Mouse (Mus musculus): ENCODE results near the gene Smad3. TPM values are rescaled to one million over a fixed set of nuclear protein-coding genes. Genes with fewer than 3 reads are reported as not detected.

Smad3 gene
- polyA plus RNA-seq, 1 experiment from 2014 or later: 9.7 TPM

DNA sequence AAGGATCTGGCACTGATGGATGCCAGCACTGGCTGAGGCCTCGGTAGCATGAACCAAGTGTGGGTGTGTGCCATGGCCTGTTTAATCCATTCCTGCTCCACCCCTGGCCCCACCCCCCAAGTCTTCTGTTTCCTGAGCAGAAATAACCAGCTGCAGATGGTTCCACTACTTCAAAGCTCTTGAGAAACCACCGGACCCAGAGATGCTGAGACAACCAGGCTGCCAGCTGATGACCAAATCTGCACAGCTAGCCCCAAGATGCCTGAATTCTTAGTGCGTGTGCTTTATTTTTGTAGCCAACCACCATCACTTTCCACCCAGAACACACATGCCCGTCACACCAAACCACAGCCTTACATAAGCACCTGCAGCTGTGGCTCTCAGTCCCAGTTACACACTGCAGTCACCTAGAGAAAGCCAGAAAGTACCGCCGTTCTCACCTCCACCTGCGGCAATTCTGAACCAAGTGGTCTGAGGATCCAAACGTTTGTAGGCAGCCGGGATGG lies 20.3 kb downstream of the Smad3 start:
- 74% methylated on average over 9 of the region's 9 CpGs for WGBS (ENCODE audit: insufficient replicate concordance)
- H3K4me3 ChIP-seq (ENCODE audit: low read depth, low read length): no peak overlapping the region
- H3K9me3 ChIP-seq (replicated peaks; ENCODE audit: control insufficient read depth, low read length): no peaks in the 10 kb centered on the region
- no peaks in the 10 kb centered on the region for H3K27me3 ChIP-seq (ENCODE audit: control insufficient read depth, insufficient read depth, low read length)
- no peaks in the 10 kb centered on the region for H3K36me3 ChIP-seq (ENCODE audit: control insufficient read depth, insufficient read depth, low read length)
- peaks cover 73% of the 10 kb centered on the region for H3K4me1 ChIP-seq (ENCODE audit: control insufficient read depth, insufficient read depth, low read length)
- H3K4me2 ChIP-seq: no peak overlapping the region
- H3K27ac ChIP-seq (ENCODE audit: low read depth, low read length): no peak overlapping the region
- H3K9ac ChIP-seq (ENCODE audit: low read depth, low read length): no peak overlapping the region
- no peak for ATAC-seq (replicated peaks; ENCODE audit: insufficient number of reproducible peaks, low FRiP score, low TSS enrichment)

- no peak overlapping the region for H3K9ac ChIP-seq (ENCODE audit: low read depth, low read length)
- no peak for ATAC-seq (replicated peaks; ENCODE audit: insufficient number of reproducible peaks, low FRiP score, low TSS enrichment)
- H3K4me1 ChIP-seq (ENCODE audit: control insufficient read depth, insufficient read depth, low read length): peaks cover 58% of the 10 kb centered on the region
- 80% methylated on average over 8 of the region's 8 CpGs for WGBS (ENCODE audit: insufficient replicate concordance)
- H3K36me3 ChIP-seq (ENCODE audit: control insufficient read depth, insufficient read depth, low read length): no peaks in the 10 kb centered on the region
- H3K4me3 ChIP-seq (ENCODE audit: low read depth, low read length): no peak overlapping the region
- no peaks in the 10 kb centered on the region for H3K9me3 ChIP-seq (replicated peaks; ENCODE audit: control insufficient read depth, low read length)
- H3K27ac ChIP-seq (ENCODE audit: low read depth, low read length): 0 out of 2 replicates have a peak overlapping the region, but pooled peaks have one; percentile 22
- no peaks in the 10 kb centered on the region for H3K27me3 ChIP-seq (ENCODE audit: control insufficient read depth, insufficient read depth, low read length)
- no peak overlapping the region for H3K4me2 ChIP-seq
These were observed 23.5 kb downstream of the Smad3 start for GRCm38 (mm10) chr9:63734261-63734660.

GRCm38 (mm10) chr9:63732700-63733099 lies 25.1 kb downstream of the Smad3 start:
- Histone ChIP-seq H3K36me3 (ENCODE audit: control insufficient read depth, insufficient read depth, low read length) (no peaks in the 10 kb centered on the region), H3K27ac (ENCODE audit: low read depth, low read length) (peak overlapping the region; percentile 42; the same call in 1 of the 2 replicates), H3K9me3 (replicated peaks; ENCODE audit: control insufficient read depth, low read length) (no peaks in the 10 kb centered on the region), H3K9ac (ENCODE audit: low read depth, low read length) (no peak overlapping the region), H3K27me3 (ENCODE audit: control insufficient read depth, insufficient read depth, low read length) (no peaks in the 10 kb centered on the region), H3K4me2 (no peak overlapping the region), H3K4me3 (ENCODE audit: low read depth, low read length) (no peak overlapping the region), H3K4me1 (ENCODE audit: control insufficient read depth, insufficient read depth, low read length) (peaks cover 44% of the 10 kb centered on the region)
- WGBS (ENCODE audit: insufficient replicate concordance): 86% methylated on average over 7 of the region's 7 CpGs
- ATAC-seq (replicated peaks; ENCODE audit: insufficient number of reproducible peaks, low FRiP score, low TSS enrichment): no peak

DNA sequence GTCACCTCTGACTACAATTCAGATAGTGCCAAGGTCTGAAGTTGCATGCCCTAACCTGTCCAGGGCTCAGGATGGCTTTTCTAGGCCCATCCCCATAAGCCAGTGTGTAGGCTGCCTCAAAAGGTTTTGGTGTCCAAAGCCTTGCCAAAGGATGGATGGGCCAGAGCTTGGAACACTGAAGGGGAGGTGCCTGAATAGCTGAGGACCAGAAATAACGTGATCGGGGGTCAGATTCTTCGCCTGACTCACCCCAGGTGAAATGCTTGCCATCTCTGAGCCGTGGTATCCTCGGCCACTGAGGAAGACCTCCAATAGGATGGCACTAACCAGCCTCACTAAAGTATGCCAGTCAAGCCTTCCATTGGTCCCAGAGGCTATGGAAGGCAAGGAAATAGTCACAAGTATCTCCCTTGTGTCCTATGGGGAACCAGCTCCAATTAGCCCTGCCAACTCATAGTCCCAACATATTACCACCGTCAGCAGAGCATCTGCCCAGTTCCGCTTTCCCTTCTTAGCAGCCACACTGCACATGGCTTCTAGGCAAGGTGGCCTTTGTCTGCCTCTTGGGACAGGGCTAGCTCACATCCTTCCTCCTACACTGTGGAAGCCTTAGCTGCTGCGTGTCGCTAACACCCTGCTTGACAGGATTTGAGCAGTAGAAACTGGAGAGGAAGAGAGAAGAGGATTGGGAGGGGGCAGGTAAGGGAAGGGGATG lies 26.5 kb downstream of the Smad3 start:
- Histone ChIP-seq H3K4me2 (no peak overlapping the region), H3K36me3 (ENCODE audit: control insufficient read depth, insufficient read depth, low read length) (no peaks in the 10 kb centered on the region), H3K9ac (ENCODE audit: low read depth, low read length) (no peak overlapping the region), H3K27ac (ENCODE audit: low read depth, low read length) (no peak overlapping the region), H3K9me3 (replicated peaks; ENCODE audit: control insufficient read depth, low read length) (no peaks in the 10 kb centered on the region), H3K4me1 (ENCODE audit: control insufficient read depth, insufficient read depth, low read length) (peaks cover 46% of the 10 kb centered on the region), H3K4me3 (ENCODE audit: low read depth, low read length) (no peak overlapping the region), H3K27me3 (ENCODE audit: control insufficient read depth, insufficient read depth, low read length) (no peaks in the 10 kb centered on the region)
- 76% methylated on average over 9 of the region's 9 CpGs for WGBS (ENCODE audit: insufficient replicate concordance)
- ATAC-seq (replicated peaks; ENCODE audit: insufficient number of reproducible peaks, low FRiP score, low TSS enrichment): no peak

DNA sequence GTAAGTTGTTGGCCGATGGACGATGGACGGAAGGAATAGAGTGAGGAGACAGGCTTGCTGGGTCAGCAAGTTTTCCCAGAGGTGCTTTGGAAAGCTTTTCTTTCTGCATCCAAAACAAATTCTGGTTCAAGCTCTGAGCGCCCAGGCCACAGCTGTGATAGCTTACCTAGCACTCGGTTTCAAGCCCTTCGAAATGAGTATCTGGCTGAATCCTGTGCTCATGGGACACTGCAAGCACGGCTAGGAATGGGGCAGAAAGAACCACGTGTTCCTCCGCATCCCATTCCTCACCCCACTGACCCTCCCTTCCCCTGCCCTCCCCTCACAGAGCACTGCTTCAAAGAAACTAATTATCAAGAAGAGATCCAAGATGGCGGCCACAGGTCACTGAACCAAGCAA lies 28.8 kb downstream of the Smad3 start:
- WGBS (ENCODE audit: insufficient replicate concordance): 80% methylated on average over 10 of the region's 10 CpGs
- Histone ChIP-seq H3K36me3 (ENCODE audit: control insufficient read depth, insufficient read depth, low read length) (no peaks in the 10 kb centered on the region), H3K4me3 (ENCODE audit: low read depth, low read length) (no peak overlapping the region), H3K27ac (ENCODE audit: low read depth, low read length) (no peak overlapping the region), H3K4me2 (no peak overlapping the region), H3K4me1 (ENCODE audit: control insufficient read depth, insufficient read depth, low read length) (peaks cover 32% of the 10 kb centered on the region), H3K9ac (ENCODE audit: low read depth, low read length) (no peak overlapping the region), H3K9me3 (replicated peaks; ENCODE audit: control insufficient read depth, low read length) (no peaks in the 10 kb centered on the region), H3K27me3 (ENCODE audit: control insufficient read depth, insufficient read depth, low read length) (no peaks in the 10 kb centered on the region)
- no peak for ATAC-seq (replicated peaks; ENCODE audit: insufficient number of reproducible peaks, low FRiP score, low TSS enrichment)

DNA sequence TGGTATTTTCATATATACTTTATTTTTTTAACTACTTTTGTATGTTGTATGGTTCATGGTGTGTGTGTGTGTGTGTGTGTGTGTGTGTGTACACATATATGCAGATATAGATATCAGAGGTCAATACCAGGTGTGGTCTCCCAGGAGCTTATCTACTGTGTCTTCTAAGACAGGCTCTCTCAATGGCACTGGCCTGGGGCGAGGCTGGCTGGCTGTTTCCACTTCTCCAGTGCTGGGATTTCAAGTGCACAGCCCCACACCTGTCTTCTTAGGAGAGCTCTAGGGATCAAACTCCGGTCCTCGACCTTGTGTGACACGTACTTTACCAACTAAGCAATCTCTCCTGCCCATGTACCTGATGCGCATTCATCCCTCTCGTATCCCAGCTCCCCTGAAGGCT lies 30.7 kb downstream of the Smad3 start:
- 66% methylated on average over 6 of the region's 6 CpGs for WGBS (ENCODE audit: insufficient replicate concordance)
- ATAC-seq (replicated peaks; ENCODE audit: insufficient number of reproducible peaks, low FRiP score, low TSS enrichment): no peak
- no peak overlapping the region for H3K4me3 ChIP-seq (ENCODE audit: low read depth, low read length)
- H3K4me2 ChIP-seq: no peak overlapping the region
- H3K36me3 ChIP-seq (ENCODE audit: control insufficient read depth, insufficient read depth, low read length): no peaks in the 10 kb centered on the region
- peaks cover 44% of the 10 kb centered on the region for H3K4me1 ChIP-seq (ENCODE audit: control insufficient read depth, insufficient read depth, low read length)
- H3K9me3 ChIP-seq (replicated peaks; ENCODE audit: control insufficient read depth, low read length): no peaks in the 10 kb centered on the region
- no peaks in the 10 kb centered on the region for H3K27me3 ChIP-seq (ENCODE audit: control insufficient read depth, insufficient read depth, low read length)
- peak overlapping the region; percentile 83 for H3K27ac ChIP-seq (ENCODE audit: low read depth, low read length)
- no peak overlapping the region for H3K9ac ChIP-seq (ENCODE audit: low read depth, low read length)

GRCm38 (mm10) chr9:63726088-63727010 lies 31.4 kb downstream of the Smad3 start:
- no peak overlapping the region for H3K4me3 ChIP-seq (ENCODE audit: low read depth, low read length)
- 20% methylated on average over 13 of the region's 13 CpGs for WGBS (ENCODE audit: insufficient replicate concordance)
- H3K4me1 ChIP-seq (ENCODE audit: control insufficient read depth, insufficient read depth, low read length): peaks cover 47% of the 10 kb centered on the region
- H3K36me3 ChIP-seq (ENCODE audit: control insufficient read depth, insufficient read depth, low read length): no peaks in the 10 kb centered on the region
- no peak overlapping the region; the same call in 1 of the 2 replicates for H3K4me2 ChIP-seq
- peak overlapping the region; percentile 83 for H3K27ac ChIP-seq (ENCODE audit: low read depth, low read length)
- no peak; the same call in 1 of the 2 replicates for ATAC-seq (replicated peaks; ENCODE audit: insufficient number of reproducible peaks, low FRiP score, low TSS enrichment)
- no peaks in the 10 kb centered on the region for H3K9me3 ChIP-seq (replicated peaks; ENCODE audit: control insufficient read depth, low read length)
- H3K27me3 ChIP-seq (ENCODE audit: control insufficient read depth, insufficient read depth, low read length): no peaks in the 10 kb centered on the region
- peak overlapping the region; percentile 64; the same call in 1 of the 2 replicates for H3K9ac ChIP-seq (ENCODE audit: low read depth, low read length)

- Histone ChIP-seq H3K4me2 (no peak overlapping the region), H3K27me3 (ENCODE audit: control insufficient read depth, insufficient read depth, low read length) (no peaks in the 10 kb centered on the region), H3K4me1 (ENCODE audit: control insufficient read depth, insufficient read depth, low read length) (peaks cover 58% of the 10 kb centered on the region), H3K9me3 (replicated peaks; ENCODE audit: control insufficient read depth, low read length) (no peaks in the 10 kb centered on the region), H3K9ac (ENCODE audit: low read depth, low read length) (no peak overlapping the region), H3K4me3 (ENCODE audit: low read depth, low read length) (no peak overlapping the region), H3K36me3 (ENCODE audit: control insufficient read depth, insufficient read depth, low read length) (no peaks in the 10 kb centered on the region), H3K27ac (ENCODE audit: low read depth, low read length) (0 out of 2 replicates have a peak overlapping the region, but pooled peaks have one; percentile 11)
- ATAC-seq (replicated peaks; ENCODE audit: insufficient number of reproducible peaks, low FRiP score, low TSS enrichment): no peak
- 83% methylated on average over 5 of the region's 5 CpGs for WGBS (ENCODE audit: insufficient replicate concordance)
These were observed 33.0 kb downstream of the Smad3 start for GRCm38 (mm10) chr9:63724750-63725149.
